Mouse (Mus musculus) stomach, embryonic 16.5 days (tissue): ENCODE data around the gene B3gntl1. TPM values are rescaled to one million over a fixed set of nuclear protein-coding genes. Genes with fewer than 3 reads are reported as not detected.

ENCODE experiments used
- ATAC-seq: fragments of 200-750 bp; cut with Nextera tagmentation; 2 replicates; pipeline ENCODE4 v1.8.0; 2017; ENCODE audit warnings: moderate number of reproducible peaks, moderate TSS enrichment; ENCODE audit not compliant: insufficient read depth, low FRiP score
- H3K27ac ChIP-seq: fragments of 300-500 bp; sonication (generic); 2 replicates; pipeline ENCODE4 v1.5.1; 2014; ENCODE audit warnings: low read length
- H3K27me3 ChIP-seq: fragments of 300-500 bp; sonication (generic); 2 replicates; pipeline ENCODE4 v1.6.1; 2014; ENCODE audit warnings: low read length, control low read depth, mixed read lengths; ENCODE audit not compliant: control insufficient read depth, insufficient read depth
- H3K36me3 ChIP-seq: fragments of 300-500 bp; sonication (generic); 2 replicates; pipeline ENCODE4 v1.6.1; 2014; ENCODE audit warnings: low read length; ENCODE audit not compliant: control insufficient read depth, insufficient read depth
- H3K4me1 ChIP-seq: fragments of 300-500 bp; sonication (generic); 2 replicates; pipeline ENCODE4 v1.6.1; 2014; ENCODE audit warnings: low read length, control low read depth, mixed read lengths; ENCODE audit not compliant: control insufficient read depth, insufficient read depth
- H3K4me2 ChIP-seq: fragments of 300-500 bp; sonication (generic); 2 replicates; pipeline ENCODE4 v1.6.1; 2014; ENCODE audit warnings: low read depth, low read length, mixed read lengths
- H3K4me3 ChIP-seq: fragments of 300-500 bp; sonication (generic); replicated peaks from 2 replicates; pipeline ENCODE4 v1.5.1; 2014; ENCODE audit warnings: mild to moderate bottlenecking, low read length
- H3K9ac ChIP-seq: fragments of 300-500 bp; sonication (generic); 2 replicates; pipeline ENCODE4 v1.6.1; 2014; ENCODE audit warnings: low read length
- H3K9me3 ChIP-seq: fragments of 300-500 bp; sonication (generic); replicated peaks from 2 replicates; pipeline ENCODE4 v1.6.1; 2016; ENCODE audit warnings: low read length, control low read depth; ENCODE audit not compliant: control insufficient read depth
- WGBS: fragments of 180-500 bp; shearing (Covaris S2); extraction: QIAGEN DNeasy Blood & Tissue Kit; methylation state at CpG from one replicate; pipeline ENCODE4 v1.1.7; 2014; 5-methylcytosine and 5-hydroxymethylcytosine counted together
- polyA plus RNA-seq: library from polyadenylated mRNA; unstranded; fragments of >200 nt; fragmentation: Nextera tagmentation; extraction: Ambion mirVana; gene quantifications from 2 replicates; pipeline ENCODE4 v1.2.1, GENCODE M21; 2015

Gene B3gntl1
- polyA plus RNA-seq, 1 experiment from 2014 or later, result 9.1 TPM

GRCm38 (mm10) chr11:121616501-121616900 is 56.5 kb downstream of the B3gntl1 start:
- no peak overlapping the region for H3K27ac ChIP-seq
- H3K27me3 ChIP-seq, result no peaks in the 10 kb centered on the region
- peaks cover 6% of the 10 kb centered on the region; the same call in 1 of the 2 replicates for H3K9me3 ChIP-seq
- ATAC-seq, result no peak
- no peak overlapping the region for H3K4me2 ChIP-seq
- H3K4me1 ChIP-seq, result no peaks in the 10 kb centered on the region
- H3K4me3 ChIP-seq, result no peak overlapping the region
- H3K36me3 ChIP-seq, result peaks cover 11% of the 10 kb centered on the region
- no peak overlapping the region for H3K9ac ChIP-seq

DNA sequence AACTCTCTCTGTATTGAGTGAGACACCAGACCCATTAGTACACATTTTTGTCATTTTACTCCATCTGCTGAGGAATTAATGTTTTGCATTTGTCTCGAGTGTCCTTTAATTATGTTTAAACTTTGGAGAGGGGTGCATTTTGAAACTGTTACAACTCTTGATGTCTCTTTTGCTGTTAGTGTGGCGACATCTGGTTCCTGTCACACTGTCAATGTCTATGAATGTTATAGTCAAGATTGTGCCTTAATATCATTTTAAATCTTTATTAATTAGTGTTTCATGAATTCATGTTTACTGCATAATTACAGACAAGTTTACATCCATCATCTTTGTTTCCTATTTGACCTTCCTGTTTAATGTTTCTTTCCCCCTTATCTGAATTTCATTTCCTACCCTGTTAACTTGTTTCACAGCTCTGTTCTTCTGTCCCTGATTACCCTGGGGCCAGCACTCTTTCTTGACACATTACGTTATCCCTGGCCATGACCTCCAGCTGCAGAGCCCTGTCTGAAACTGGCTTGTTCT is 56.9 kb downstream of the B3gntl1 start:
- no peak overlapping the region for H3K4me3 ChIP-seq
- H3K27me3 ChIP-seq, result no peaks in the 10 kb centered on the region
- H3K36me3 ChIP-seq, result peaks cover 11% of the 10 kb centered on the region
- ATAC-seq, result no peak
- H3K9ac ChIP-seq, result no peak overlapping the region
- peaks cover 6% of the 10 kb centered on the region; the same call in 1 of the 2 replicates for H3K9me3 ChIP-seq
- 51% methylated on average over 3 of the region's 3 CpGs for WGBS
- no peak overlapping the region for H3K27ac ChIP-seq
- H3K4me2 ChIP-seq, result no peak overlapping the region
- H3K4me1 ChIP-seq, result no peaks in the 10 kb centered on the region

DNA sequence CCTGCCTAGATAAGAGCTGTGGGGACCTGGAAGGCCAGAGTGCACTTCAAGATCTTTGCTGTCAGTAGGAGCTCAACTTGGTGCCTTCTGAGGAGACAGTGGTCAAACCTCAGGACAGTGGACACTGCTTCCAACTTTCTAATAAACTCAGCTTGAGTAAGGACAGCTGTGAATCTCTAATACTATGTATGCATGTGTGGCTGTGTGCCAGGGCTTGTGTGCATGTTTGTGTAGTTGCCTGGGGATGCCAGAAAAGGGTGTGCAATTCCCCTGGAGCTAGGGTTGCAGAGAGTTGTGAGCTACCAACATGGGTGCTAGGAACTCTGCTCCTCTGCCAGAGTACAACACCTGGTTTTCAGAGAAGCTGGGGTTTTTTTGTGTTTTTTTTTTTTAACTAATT is 62.0 kb downstream of the B3gntl1 start:
- Histone ChIP-seq H3K9ac (no peak overlapping the region), H3K4me2 (no peak overlapping the region), H3K36me3 (peaks cover 11% of the 10 kb centered on the region), H3K4me3 (no peak overlapping the region), H3K27ac (no peak overlapping the region), H3K4me1 (no peaks in the 10 kb centered on the region), H3K9me3 (peaks cover 6% of the 10 kb centered on the region; the same call in 1 of the 2 replicates), H3K27me3 (no peaks in the 10 kb centered on the region)
- no peak for ATAC-seq

DNA sequence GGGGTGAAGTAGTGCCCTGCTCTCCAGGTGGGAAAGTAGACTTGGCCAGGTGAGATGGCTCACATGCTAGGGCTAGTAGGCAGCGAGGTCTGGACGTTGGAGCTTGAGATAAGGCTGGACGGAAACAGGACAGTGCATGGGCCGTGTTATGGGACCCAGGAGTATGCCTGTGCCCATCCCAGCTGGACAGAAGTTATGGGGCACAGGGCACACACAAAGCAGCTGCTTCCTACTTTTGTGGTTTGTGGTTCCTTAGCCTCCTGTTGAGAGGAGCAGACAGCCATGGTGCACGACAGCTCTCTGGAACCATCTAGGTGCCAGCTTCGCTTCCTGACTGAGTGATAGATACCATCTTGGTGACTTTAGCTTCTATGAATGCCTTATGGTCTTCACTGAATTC is 67.3 kb downstream of the B3gntl1 start:
- Histone ChIP-seq H3K36me3 (peaks cover 5% of the 10 kb centered on the region; the same call in 1 of the 2 replicates), H3K4me1 (no peaks in the 10 kb centered on the region), H3K4me2 (no peak overlapping the region), H3K27ac (no peak overlapping the region), H3K4me3 (no peak overlapping the region), H3K9me3 (no peaks in the 10 kb centered on the region), H3K9ac (no peak overlapping the region), H3K27me3 (no peaks in the 10 kb centered on the region)
- 91% methylated on average over 6 of the region's 6 CpGs for WGBS
- no peak for ATAC-seq

- Histone ChIP-seq H3K9ac (no peak overlapping the region), H3K4me1 (no peaks in the 10 kb centered on the region), H3K9me3 (no peaks in the 10 kb centered on the region), H3K4me2 (no peak overlapping the region), H3K36me3 (peaks cover 11% of the 10 kb centered on the region), H3K27ac (peak overlapping the region; percentile 82), H3K4me3 (no peak overlapping the region), H3K27me3 (no peaks in the 10 kb centered on the region)
- ATAC-seq, result peak; percentile 58; the same call in 1 of the 2 replicates
- WGBS, result 58% methylated on average over 3 of the region's 3 CpGs
These were observed 71.5 kb downstream of the B3gntl1 start for GRCm38 (mm10) chr11:121601422-121601821.

DNA sequence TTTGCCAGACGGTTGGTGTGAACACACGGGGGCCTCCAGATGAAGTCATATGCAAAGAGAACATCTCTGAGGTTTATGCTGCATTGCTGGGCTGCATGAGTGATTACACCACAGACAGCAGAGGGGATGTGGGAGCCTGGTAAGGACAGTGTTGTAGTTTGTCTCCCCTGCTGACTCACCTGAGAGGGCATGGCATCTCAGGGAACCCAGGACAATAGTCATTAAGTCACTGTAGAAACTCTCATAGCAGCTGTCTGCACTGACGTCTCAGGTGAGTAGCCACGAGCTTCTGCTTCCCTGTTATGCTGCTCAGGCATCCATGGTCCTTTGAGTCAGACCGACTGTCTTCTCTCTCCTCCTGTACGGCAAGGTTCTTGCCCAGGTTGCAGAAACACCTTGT is 75.7 kb downstream of the B3gntl1 start:
- Histone ChIP-seq H3K27ac (no peak overlapping the region), H3K9ac (no peak overlapping the region), H3K36me3 (peaks cover 5% of the 10 kb centered on the region; the same call in 1 of the 2 replicates), H3K27me3 (no peaks in the 10 kb centered on the region), H3K9me3 (no peaks in the 10 kb centered on the region), H3K4me2 (no peak overlapping the region), H3K4me1 (no peaks in the 10 kb centered on the region), H3K4me3 (no peak overlapping the region)
- no peak for ATAC-seq
- WGBS, result 87% methylated on average over 6 of the region's 6 CpGs

DNA sequence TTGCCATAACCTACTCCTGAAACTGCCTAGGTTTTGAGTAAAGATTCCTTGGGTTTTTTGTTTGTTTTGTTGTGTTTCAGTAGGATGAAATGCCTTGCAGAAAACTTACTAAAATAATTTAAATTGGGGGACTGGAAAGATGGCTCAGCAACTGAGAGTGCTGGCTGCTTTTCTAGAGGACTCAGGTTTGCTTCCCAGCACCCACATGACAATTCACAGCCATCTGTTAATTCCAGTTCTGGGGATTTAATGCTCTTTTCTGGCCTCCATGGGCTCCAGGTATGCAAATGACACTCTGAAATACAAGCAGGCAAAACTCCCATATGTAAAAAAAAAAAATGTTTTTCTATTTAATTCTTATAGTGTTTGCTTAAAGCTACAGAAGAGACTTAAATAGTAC is 91.1 kb downstream of the B3gntl1 start:
- no peaks in the 10 kb centered on the region for H3K4me1 ChIP-seq
- H3K36me3 ChIP-seq, result 0 out of 2 replicates have a peak, but pooled peaks cover 6% of the 10 kb centered on the region
- no peak overlapping the region for H3K9ac ChIP-seq
- no peak overlapping the region for H3K4me3 ChIP-seq
- ATAC-seq, result no peak
- no peak overlapping the region for H3K4me2 ChIP-seq
- no peaks in the 10 kb centered on the region for H3K27me3 ChIP-seq
- H3K27ac ChIP-seq, result no peak overlapping the region
- no peaks in the 10 kb centered on the region for H3K9me3 ChIP-seq

Other genes with a start within 250 kb of the B3gntl1 start
- gene Fn3k, start 238.2 kb downstream of the B3gntl1 start, polyA plus RNA-seq, result 1.6 and 2.9 TPM in 2 replicates
- 42.2 and 44.4 TPM in 2 replicates for gene Tbcd, start 221.2 kb downstream of the B3gntl1 start, polyA plus RNA-seq
- gene Zfp750, start 153.8 kb downstream of the B3gntl1 start, polyA plus RNA-seq, result 18.3 and 25.8 TPM in 2 replicates
- 38.5 and 48.1 TPM in 2 replicates for gene Metrnl, start 28.4 kb upstream of the B3gntl1 start, polyA plus RNA-seq
- not detected in 2 replicates for gene Ptchd3, start 157.1 kb upstream of the B3gntl1 start, polyA plus RNA-seq